Mouse (Mus musculus) heart, postnatal 36 days (tissue): ENCODE results near the gene Nfib. TPM values are rescaled to one million over a fixed set of nuclear protein-coding genes. Genes with fewer than 3 reads are reported as not detected.
A peak's percentile ranks its signal among the peaks of the same experiment; 100 is the strongest.

Experiments
- DNase-seq, 2 experiments: peaks; one replicate each; pipeline ENCODE4 v3.0.0; 2021 to 2022
- intact Hi-C: fragments of 180-260 bp; cut with DNase I; formaldehyde crosslinking; loops from one replicate; pipeline ENCODE4 v1.15.1; 2025
- total RNA-seq, 2 experiments: library from RNA; stranded (reverse); gene quantifications; 2 replicates each; pipeline ENCODE4 v1.2.3; 2021

Gene Nfib
- total RNA-seq, 2 experiments from 2014 or later: 113 to 131 TPM

GRCm38 (mm10) chr4:82548247-82548646, 157.3 kb downstream of the Nfib start:
- no peak for DNase-seq
- intact Hi-C loops: no loop called here

- intact Hi-C loops: loop anchor here (5.0 kb wide), 3 partner anchors 477 to 1367 kb away; no protein-coding TSS in a partner anchor
- no peak for DNase-seq
These were observed 161.6 kb downstream of the Nfib start for GRCm38 (mm10) chr4:82543936-82544335.

- intact Hi-C loops: loop anchor here (5.0 kb wide), 3 partner anchors 476 to 1366 kb away; no protein-coding TSS in a partner anchor
These were observed 162.2 kb downstream of the Nfib start for GRCm38 (mm10) chr4:82543398-82543740.

GRCm38 (mm10) chr4:82542656-82543397, 162.7 kb downstream of the Nfib start:
- no peak for DNase-seq
- intact Hi-C loops: loop anchor here (5.0 kb wide), 3 partner anchors 476 to 1366 kb away; no protein-coding TSS in a partner anchor

More at GRCm38 (mm10) chr4:82543398-82543740, 162.2 kb downstream of the Nfib start:
- no peak for DNase-seq

- DNase-seq: peak; percentile 73 to 79
These were observed 163.5 kb downstream of the Nfib start for GRCm38 (mm10) chr4:82541894-82542510.

GRCm38 (mm10) chr4:82540466-82540990, 165.0 kb downstream of the Nfib start:
- no peak for DNase-seq
- intact Hi-C loops: loop anchor here (5.0 kb wide), 3 partner anchors 473 to 1363 kb away; no protein-coding TSS in a partner anchor

More at GRCm38 (mm10) chr4:82541894-82542510, 163.5 kb downstream of the Nfib start:
- intact Hi-C loops: loop anchor here (1.0 to 5.0 kb wide), 4 partner anchors 475 to 1365 kb away; no protein-coding TSS in a partner anchor

- intact Hi-C loops: loop anchor here (5.0 kb wide), 3 partner anchors 473 to 1363 kb away; no protein-coding TSS in a partner anchor
- DNase-seq: peak in 1 of 2 experiments; percentile 31
These were observed 165.5 kb downstream of the Nfib start for GRCm38 (mm10) chr4:82540048-82540410.

- DNase-seq: peak in 1 of 2 experiments; percentile 43
- intact Hi-C loops: loop anchor here (5.0 kb wide), 4 partner anchors 227 to 1362 kb away; no protein-coding TSS in a partner anchor
These were observed 166.0 kb downstream of the Nfib start for GRCm38 (mm10) chr4:82539406-82540047.

- peak in 1 of 2 experiments; percentile 45 for DNase-seq
- intact Hi-C loops: loop anchor here (5.0 kb wide), 1 partner anchor 227 kb away; no protein-coding TSS in a partner anchor
These were observed 166.7 kb downstream of the Nfib start for GRCm38 (mm10) chr4:82538815-82539214.

- DNase-seq: peak in 1 of 2 experiments; percentile 73
- intact Hi-C loops: loop anchor here (5.0 kb wide), 1 partner anchor 226 kb away; no protein-coding TSS in a partner anchor
These were observed 167.3 kb downstream of the Nfib start for GRCm38 (mm10) chr4:82538069-82538811.

- intact Hi-C loops: loop anchor here (1.0 to 5.0 kb wide), 2 partner anchors 26 to 225 kb away; no protein-coding TSS in a partner anchor
- peak; percentile 63 to 82 for DNase-seq
These were observed 168.1 kb downstream of the Nfib start for GRCm38 (mm10) chr4:82537279-82537967.

GRCm38 (mm10) chr4:82536435-82537278, 168.9 kb downstream of the Nfib start:
- intact Hi-C loops: loop anchor here (1.0 to 5.0 kb wide), 2 partner anchors 25 to 224 kb away; no protein-coding TSS in a partner anchor
- peak in 1 of 2 experiments; percentile 64 for DNase-seq

GRCm38 (mm10) chr4:82535606-82536434, 169.7 kb downstream of the Nfib start:
- peak in 1 of 2 experiments; percentile 21 for DNase-seq
- intact Hi-C loops: loop anchor here (5.0 kb wide), 1 partner anchor 224 kb away; no protein-coding TSS in a partner anchor

- intact Hi-C loops: no loop called here
- DNase-seq: no peak
These were observed 172.3 kb downstream of the Nfib start for GRCm38 (mm10) chr4:82533231-82533630.

- no peak for DNase-seq
- intact Hi-C loops: no loop called here
These were observed 172.9 kb downstream of the Nfib start for GRCm38 (mm10) chr4:82532443-82533191.

GRCm38 (mm10) chr4:82531977-82532376, 173.6 kb downstream of the Nfib start:
- no peak for DNase-seq
- intact Hi-C loops: loop anchor here (2.0 kb wide), 1 partner anchor 15 kb away; no protein-coding TSS in a partner anchor
